Mouse (Mus musculus): ENCODE measurements around the gene Tmc7. TPM values are rescaled to one million over a fixed set of nuclear protein-coding genes. Genes with fewer than 3 reads are reported as not detected.

The Tmc7 gene
- total RNA-seq, 2 experiments from 2014 or later, result 9.4 TPM

Other genes with a start within 250 kb of the Tmc7 start
- gene Syt17, start 136.5 kb downstream of the Tmc7 start, total RNA-seq (2021), result 1 to 10 TPM; 1.9 to 2.2 TPM
- 10 to 100 TPM; 48.3 to 49.2 TPM for gene Itpripl2, start 92.8 kb downstream of the Tmc7 start, total RNA-seq (2021)
- gene Coq7, start 51.4 kb downstream of the Tmc7 start, total RNA-seq (2021), result 100 to 1,000 TPM; 103 to 108 TPM
- 1 to 10 TPM in 1 of 2 experiments, under 1 TPM in 1; 0.89 to 1.2 TPM for gene Tmc5, start 12.6 kb upstream of the Tmc7 start, total RNA-seq (2021)
- 10 to 100 TPM; 30.0 to 38.2 TPM for gene Gde1, start 121.0 kb upstream of the Tmc7 start, total RNA-seq (2021)
- gene Ccp110, start 127.8 kb upstream of the Tmc7 start, total RNA-seq (2021), result 1 to 10 TPM; 4.1 to 4.8 TPM
- gene Vps35l, start 155.5 kb upstream of the Tmc7 start, total RNA-seq (2021), result 10 to 100 TPM; 29.6 to 33.3 TPM

All from heart, postnatal 10 days (tissue).